Mouse (Mus musculus): ENCODE data around the gene Cdipt.

Cdipt gene

GRCm38 (mm10) chr7:126975950-126976866 is 494 bp downstream of the Cdipt start, which contains the start of gene Cdiptos:
Gene Cdiptos, minus strand, starts transcription at chr7:126976098.
- peak; percentile 99 for DNase-seq (ENCODE audit: low read depth, low spot score)

DNA sequence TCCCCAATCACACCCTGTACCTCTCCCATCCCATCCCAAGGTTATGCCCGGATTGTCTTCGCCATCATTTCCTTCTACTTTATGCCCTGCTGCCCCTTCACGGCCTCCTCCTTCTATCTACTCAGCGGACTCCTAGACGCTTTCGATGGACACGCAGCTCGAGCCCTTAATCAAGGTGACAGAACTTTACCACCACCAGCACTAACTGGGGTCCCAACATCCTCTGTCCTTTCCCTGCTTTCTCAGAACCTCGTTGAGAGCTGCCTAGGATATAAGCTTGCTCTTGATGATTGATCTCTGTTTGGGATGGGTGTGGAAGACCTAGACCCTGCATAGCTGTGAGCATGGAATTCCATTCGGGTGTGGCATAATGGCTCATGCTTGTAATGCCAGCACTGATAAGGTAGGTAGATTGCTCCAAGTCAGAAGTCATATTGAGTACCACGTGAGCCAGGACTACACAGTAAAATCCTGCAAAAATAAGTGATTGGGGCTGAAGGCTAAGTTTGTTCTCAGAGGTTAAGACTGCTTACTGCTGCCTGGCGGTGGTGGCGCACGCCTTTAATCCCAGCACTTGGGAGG is 1.3 kb downstream of the Cdipt start:
- DNase-seq (ENCODE audit: low read depth, low spot score), result peak; percentile 68

- DNase-seq (ENCODE audit: low read depth, low spot score), result no peak
Observed at GRCm38 (mm10) chr7:126978841-126979240, 3.1 kb downstream of the Cdipt start.

GRCm38 (mm10) chr7:126981601-126982000 is 5.9 kb downstream of the Cdipt start:
- no peak for DNase-seq (ENCODE audit: low read depth, low spot score)

- DNase-seq (ENCODE audit: low read depth, low spot score), result no peak
Observed at GRCm38 (mm10) chr7:126982054-126982453, 6.3 kb downstream of the Cdipt start.

GRCm38 (mm10) chr7:126983113-126983512 is 7.4 kb downstream of the Cdipt start:
- no peak for DNase-seq (ENCODE audit: low read depth, low spot score)

GRCm38 (mm10) chr7:126984667-126985444 is 9.1 kb downstream of the Cdipt start:
- no peak for DNase-seq (ENCODE audit: low read depth, low spot score)

DNA sequence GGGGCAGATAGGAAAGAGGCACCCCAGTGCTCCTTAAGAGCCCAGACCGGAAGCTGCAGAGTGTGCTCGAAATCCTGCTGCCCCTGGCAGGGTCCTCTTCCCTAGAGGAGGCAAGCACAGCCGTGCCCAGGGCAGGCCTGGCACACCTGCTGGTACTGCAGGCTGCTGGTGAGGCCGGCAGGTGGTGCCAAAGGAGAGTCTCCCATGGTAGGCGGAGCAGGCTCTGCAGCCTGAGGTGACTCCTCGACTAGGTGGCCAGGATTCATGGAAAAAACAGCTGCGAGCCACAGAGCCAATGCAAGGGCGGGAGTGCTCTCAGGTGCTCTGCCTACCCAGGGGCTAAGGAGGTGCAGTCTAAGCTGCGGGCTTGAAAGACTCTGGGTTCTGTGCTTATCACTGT is 10.6 kb downstream of the Cdipt start:
- peak; percentile 54 for DNase-seq (ENCODE audit: low read depth, low spot score)

DNA sequence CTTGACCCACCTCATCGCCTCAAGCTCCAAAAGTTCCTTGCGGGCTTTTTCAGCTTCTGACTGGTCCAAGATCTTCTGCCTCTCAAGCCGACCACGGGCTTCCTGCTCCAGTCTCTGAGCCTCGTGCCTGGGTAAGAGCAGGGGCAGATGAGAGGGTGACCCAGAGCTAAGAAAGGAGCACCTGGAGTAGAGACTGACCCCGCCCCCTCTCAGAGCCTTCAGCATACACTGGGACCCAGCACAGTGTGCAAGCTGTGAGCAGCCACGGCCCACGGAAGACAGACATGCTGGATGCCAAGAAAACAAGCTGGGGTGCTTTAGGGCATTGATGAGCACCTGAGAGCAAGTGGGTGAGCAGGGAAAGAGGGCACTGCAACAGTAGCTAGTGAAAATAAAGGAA is 13.1 kb downstream of the Cdipt start:
- DNase-seq (ENCODE audit: low read depth, low spot score), result no peak

- peak; percentile 65 for DNase-seq (ENCODE audit: low read depth, low spot score)
Observed at GRCm38 (mm10) chr7:126996449-126996848, 20.7 kb downstream of the Cdipt start.

GRCm38 (mm10) chr7:126999568-126999967 is 23.9 kb downstream of the Cdipt start:
- DNase-seq (ENCODE audit: low read depth, low spot score), result no peak

GRCm38 (mm10) chr7:127003620-127004019 is 27.9 kb downstream of the Cdipt start:
- peak; percentile 79 for DNase-seq (ENCODE audit: low read depth, low spot score)

- peak; percentile 56 for DNase-seq (ENCODE audit: low read depth, low spot score)
Observed at GRCm38 (mm10) chr7:127004122-127004875, 28.6 kb downstream of the Cdipt start.

DNA sequence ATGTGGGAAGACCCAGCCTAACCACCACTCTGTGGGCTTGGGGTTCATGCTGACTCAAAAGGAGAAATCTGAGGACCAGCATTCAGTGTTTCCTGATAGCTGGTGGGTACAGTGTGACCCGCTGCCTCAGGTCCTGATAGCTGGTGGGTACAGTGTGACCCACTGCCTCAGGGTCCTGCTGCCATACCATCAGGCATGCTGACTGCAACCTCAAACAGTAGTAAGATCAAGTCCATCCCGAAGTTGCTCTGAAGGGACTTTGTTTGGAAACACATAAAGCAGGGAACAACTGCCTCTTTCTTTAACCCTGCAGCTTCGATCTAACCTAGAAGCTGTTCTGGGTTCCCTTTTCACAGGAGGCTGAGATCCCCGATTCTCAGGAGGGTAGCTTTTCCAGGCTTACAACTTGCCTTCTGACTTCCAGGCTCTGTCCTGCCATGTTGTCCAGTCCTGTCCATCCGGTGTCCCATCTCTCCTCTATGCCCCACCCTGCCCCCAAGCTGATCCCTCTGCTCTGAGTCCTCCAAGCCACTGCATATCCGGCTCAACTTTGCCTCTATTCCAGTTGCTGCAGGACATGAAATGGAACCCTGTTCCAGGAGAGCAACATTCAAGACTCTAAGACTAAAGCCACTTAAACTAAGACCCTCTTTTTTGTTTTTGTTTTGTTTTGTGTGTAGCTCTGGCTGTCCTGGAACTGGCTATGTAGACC is 31.8 kb downstream of the Cdipt start:
- DNase-seq (ENCODE audit: low read depth, low spot score), result no peak

GRCm38 (mm10) chr7:127008239-127009019 is 32.7 kb downstream of the Cdipt start:
- DNase-seq (ENCODE audit: low read depth, low spot score), result peak; percentile 83

DNA sequence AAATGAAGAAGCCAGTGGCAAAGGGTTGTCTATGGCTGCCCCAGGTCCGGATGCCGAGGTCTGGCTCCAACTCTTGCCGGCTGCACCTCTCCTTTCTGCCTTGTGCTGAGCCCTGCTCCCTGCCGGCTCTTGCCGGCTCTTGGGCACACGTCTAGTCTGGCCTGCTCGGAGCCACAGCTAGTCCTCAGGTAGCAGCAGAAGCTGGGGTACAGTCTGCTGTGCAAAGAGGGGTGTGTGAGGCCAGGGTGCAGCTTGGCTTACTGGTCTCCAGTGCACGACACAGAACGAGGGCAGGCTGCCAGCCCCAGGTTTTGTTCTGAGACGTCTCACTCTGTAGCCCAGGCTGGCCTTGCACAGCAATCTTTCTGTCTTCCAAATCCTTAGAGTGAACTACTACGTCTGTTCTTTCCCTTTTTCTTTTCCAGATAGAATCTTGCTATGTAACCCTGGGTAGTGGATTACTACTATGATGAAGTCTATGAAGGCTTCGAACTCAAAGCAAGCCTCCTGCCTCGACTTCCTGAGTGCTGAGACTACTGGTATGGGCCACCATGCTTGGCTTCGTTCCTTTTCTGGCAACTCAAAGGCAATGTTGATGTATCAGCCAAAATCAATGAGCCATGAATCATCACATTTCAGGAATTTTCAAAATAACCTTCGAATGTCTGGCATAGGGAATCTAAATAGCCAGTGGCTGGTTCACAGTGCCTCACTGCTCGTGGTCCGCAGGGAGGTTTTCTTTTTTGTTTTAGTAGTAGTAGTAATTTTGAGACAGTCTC is 33.8 kb downstream of the Cdipt start:
- DNase-seq (ENCODE audit: low read depth, low spot score), result no peak

DNA sequence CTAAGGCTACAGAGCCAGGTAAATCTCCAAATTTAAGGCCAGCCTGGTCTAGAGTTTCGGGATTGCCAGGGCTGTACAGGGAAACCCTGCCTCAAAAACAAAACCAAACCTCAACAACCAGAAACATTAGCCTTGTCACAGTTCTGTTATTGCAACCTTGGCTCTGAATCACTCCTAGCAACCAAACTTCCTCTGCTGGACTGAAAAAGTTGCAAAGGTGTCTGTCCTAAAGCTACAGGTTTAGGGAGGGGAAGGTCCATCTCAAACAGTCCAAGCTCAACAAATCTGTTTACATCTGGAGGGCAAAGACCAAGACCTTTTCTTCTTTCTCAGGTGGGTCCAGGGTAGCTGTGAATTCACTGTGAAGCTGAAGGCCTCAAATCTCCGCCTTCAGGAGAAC is 35.3 kb downstream of the Cdipt start:
- DNase-seq (ENCODE audit: low read depth, low spot score), result no peak

- peak; percentile 61 for DNase-seq (ENCODE audit: low read depth, low spot score)
Observed at GRCm38 (mm10) chr7:127011717-127012116, 36.0 kb downstream of the Cdipt start.

DNA sequence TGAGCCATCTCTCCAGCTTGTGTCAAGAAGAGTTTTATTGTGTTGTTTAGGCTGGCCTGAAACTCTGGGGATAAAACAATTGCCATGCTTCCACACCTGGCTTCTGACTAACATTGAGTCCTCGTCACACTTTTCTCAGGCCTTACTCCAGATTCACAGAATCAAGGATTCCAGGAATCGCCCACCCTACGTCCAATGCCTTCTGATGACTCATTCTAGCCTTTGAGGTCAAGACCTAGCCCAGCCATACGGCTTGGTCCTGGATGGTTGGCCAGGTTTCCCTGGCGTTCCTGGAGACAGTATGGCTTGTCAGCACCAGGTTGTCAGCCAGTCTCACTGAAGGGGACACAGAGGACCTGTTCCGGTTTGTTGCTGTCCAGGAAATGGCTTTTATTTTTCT is 36.7 kb downstream of the Cdipt start:
- no peak for DNase-seq (ENCODE audit: low read depth, low spot score)
